Mouse (Mus musculus): Measurements from ENCODE around the gene Rab39. TPM values are rescaled to one million over a fixed set of nuclear protein-coding genes. Genes with fewer than 3 reads are reported as not detected.

Gene Rab39
- total and polyA plus RNA-seq, 2 experiments from 2014 or later, result 0.83 to 2.5 TPM

- WGBS, result 70% methylated on average over 2 of the region's 2 CpGs
- peak overlapping the region; percentile 24; the same call in 1 of the 2 replicates for H3K4me2 ChIP-seq (ENCODE audit: low read depth, low read length, poor library complexity, severe bottlenecking)
- no peaks in the 10 kb centered on the region for H3K27me3 ChIP-seq (ENCODE audit: insufficient read depth, low read length)
- TF ChIP-seq CTCF (IDR thresholded peaks at IDR 0.05), result no peak
- no peaks in the 10 kb centered on the region for H3K9me3 ChIP-seq (ENCODE audit: low read length)
- no peaks in the 10 kb centered on the region for H3K36me3 ChIP-seq (ENCODE audit: insufficient read depth, low read length)
- DNase-seq (ENCODE audit: low spot score) (no peak), ATAC-seq (ENCODE audit: low FRiP score) (no peak)
- no peak overlapping the region for H3K9ac ChIP-seq (replicated peaks; ENCODE audit: low read length, poor library complexity, severe bottlenecking)
- H3K27ac ChIP-seq (ENCODE audit: low read depth, low read length), result no peak overlapping the region
- no peak overlapping the region for H3K4me3 ChIP-seq (ENCODE audit: low read depth, low read length)
- peaks cover 8% of the 10 kb centered on the region; the same call in 1 of the 2 replicates for H3K4me1 ChIP-seq (ENCODE audit: insufficient read depth, low read length)
Observed at GRCm38 (mm10) chr9:53664819-53665218, 41.2 kb downstream of the Rab39 start.

- Histone ChIP-seq H3K4me2 (ENCODE audit: low read depth, low read length, poor library complexity, severe bottlenecking) (no peak overlapping the region), H3K4me1 (ENCODE audit: insufficient read depth, low read length) (no peaks in the 10 kb centered on the region), H3K27me3 (ENCODE audit: insufficient read depth, low read length) (no peaks in the 10 kb centered on the region), H3K27ac (ENCODE audit: low read depth, low read length) (no peak overlapping the region), H3K9ac (replicated peaks; ENCODE audit: low read length, poor library complexity, severe bottlenecking) (no peak overlapping the region), H3K36me3 (ENCODE audit: insufficient read depth, low read length) (peaks cover 33% of the 10 kb centered on the region), H3K4me3 (ENCODE audit: low read depth, low read length) (no peak overlapping the region), H3K9me3 (ENCODE audit: low read length) (no peaks in the 10 kb centered on the region)
- no peak for TF ChIP-seq CTCF (IDR thresholded peaks at IDR 0.05)
- DNase-seq (ENCODE audit: low spot score), result no peak
- ATAC-seq (ENCODE audit: low FRiP score), result no peak
- 95% methylated on average over 6 of the region's 6 CpGs for WGBS
Observed at GRCm38 (mm10) chr9:53634796-53635195, 71.2 kb downstream of the Rab39 start.

Other genes with a start within 250 kb of the Rab39 start
- gene Atm, start 169.5 kb downstream of the Rab39 start, total RNA-seq (2014; rRNA removed), result 6.7 and 9.7 TPM in 2 replicates
- gene Atm, start 169.5 kb downstream of the Rab39 start, polyA plus RNA-seq (2015; fragmentation: Nextera tagmentation; extraction: Ambion mirVana), result 3.2 and 4.4 TPM in 2 replicates
- gene Npat, start 169.2 kb downstream of the Rab39 start, total RNA-seq (2014; rRNA removed), result 11.3 and 15.1 TPM in 2 replicates
- gene Npat, start 169.2 kb downstream of the Rab39 start, polyA plus RNA-seq (2015; fragmentation: Nextera tagmentation; extraction: Ambion mirVana), result 7.8 and 8.3 TPM in 2 replicates
- gene Acat1, start 95.8 kb downstream of the Rab39 start, total RNA-seq (2014; rRNA removed), result 126 and 130 TPM in 2 replicates
- gene Acat1, start 95.8 kb downstream of the Rab39 start, polyA plus RNA-seq (2015; fragmentation: Nextera tagmentation; extraction: Ambion mirVana), result 169 and 182 TPM in 2 replicates
- gene Cul5, start 36.2 kb downstream of the Rab39 start, total RNA-seq (2014; rRNA removed), result 45.3 and 47.0 TPM in 2 replicates
- 31.5 and 36.6 TPM in 2 replicates for gene Cul5, start 36.2 kb downstream of the Rab39 start, polyA plus RNA-seq (2015; fragmentation: Nextera tagmentation; extraction: Ambion mirVana)
- 14.8 and 15.4 TPM in 2 replicates for gene Slc35f2, start 65.3 kb upstream of the Rab39 start, total RNA-seq (2014; rRNA removed)
- gene Slc35f2, start 65.3 kb upstream of the Rab39 start, polyA plus RNA-seq (2015; fragmentation: Nextera tagmentation; extraction: Ambion mirVana), result 15.3 and 16.5 TPM in 2 replicates
- gene Sln, start 143.9 kb upstream of the Rab39 start, total RNA-seq (2014; rRNA removed), result not detected in 2 replicates
- gene Sln, start 143.9 kb upstream of the Rab39 start, polyA plus RNA-seq (2015; fragmentation: Nextera tagmentation; extraction: Ambion mirVana), result 0.15 TPM in 1 of 2 replicates, not detected in the other

Data from midbrain, postnatal 0 days (tissue).